Mouse (Mus musculus): ENCODE data around the gene Ints5. TPM values are rescaled to one million over a fixed set of nuclear protein-coding genes. Genes with fewer than 3 reads are reported as not detected.

Gene Ints5
- polyA plus RNA-seq, 1 experiment from 2014 or later, result 45.2 TPM

GRCm38 (mm10) chr19:8870838-8871237 is 22.0 kb upstream of the Ints5 start:
- Histone ChIP-seq H3K4me3 (peak overlapping the region; percentile 72), H3K4me1 (peaks cover 6% of the 10 kb centered on the region), H3K36me3 (peaks cover 28% of the 10 kb centered on the region), H3K27ac (peak overlapping the region; percentile 74), H3K9ac (peak overlapping the region; percentile 84), H3K4me2 (replicated peaks) (peak overlapping the region; percentile 83), H3K9me3 (replicated peaks) (no peaks in the 10 kb centered on the region), H3K27me3 (no peaks in the 10 kb centered on the region)
- 66% methylated on average over 9 of the region's 9 CpGs for WGBS
- peak; percentile 56 for ATAC-seq (ENCODE audit: low FRiP score)

GRCm38 (mm10) chr19:8871267-8872186 is 21.3 kb upstream of the Ints5 start, which contains the start of gene Ubxn1:
TSS of gene Ubxn1 (plus strand) at chr19:8871496.
- Histone ChIP-seq H3K9ac (peak within 1 kb of the TSS; percentile 84), H3K9me3 (replicated peaks) (no peaks in the 10 kb centered on the region), H3K4me3 (peak within 1 kb of the TSS; percentile 72), H3K4me2 (replicated peaks) (peak within 1 kb of the TSS; percentile 83), H3K4me1 (peaks cover 6% of the 10 kb centered on the region), H3K27ac (peak within 1 kb of the TSS; percentile 74), H3K27me3 (no peaks in the 10 kb centered on the region), H3K36me3 (peaks cover 34% of the 10 kb centered on the region)
- peak; percentile 97 for ATAC-seq (ENCODE audit: low FRiP score)
- WGBS, result 1% methylated on average over 56 of the region's 59 CpGs

DNA sequence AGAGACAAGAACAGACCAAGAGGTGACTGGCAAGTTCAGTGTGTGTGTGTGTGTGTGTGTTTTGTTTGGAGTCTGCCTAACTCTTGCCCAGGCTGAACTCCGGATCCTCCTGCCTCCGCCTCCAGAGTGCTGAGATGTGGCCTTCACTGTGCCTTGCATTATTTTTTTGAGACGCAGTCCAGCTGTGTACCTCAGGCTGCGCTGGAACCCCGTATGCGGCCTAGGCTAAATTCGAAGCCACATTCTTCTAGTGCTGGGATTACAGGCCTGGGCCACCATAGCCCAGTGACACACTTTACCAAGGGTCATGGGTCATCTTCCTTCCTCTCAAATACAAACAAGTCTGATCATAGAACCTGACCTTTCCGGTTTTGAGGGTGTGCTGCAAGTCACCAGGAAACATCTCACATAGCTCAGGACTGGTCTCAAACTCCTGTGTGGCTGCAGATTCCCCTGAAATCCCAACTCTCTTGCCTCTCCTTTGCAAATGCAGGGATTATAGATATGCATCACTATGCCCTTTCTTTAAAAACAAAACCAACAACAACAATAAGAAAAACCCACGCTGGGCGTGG is 20.5 kb upstream of the Ints5 start:
- Histone ChIP-seq H3K27ac (no peak overlapping the region), H3K4me3 (peak overlapping the region; percentile 72), H3K9me3 (replicated peaks) (no peaks in the 10 kb centered on the region), H3K4me1 (peaks cover 6% of the 10 kb centered on the region), H3K9ac (peak overlapping the region; percentile 84), H3K27me3 (no peaks in the 10 kb centered on the region), H3K4me2 (replicated peaks) (peak overlapping the region; percentile 83), H3K36me3 (peaks cover 39% of the 10 kb centered on the region)
- no peak for ATAC-seq (ENCODE audit: low FRiP score)
- 77% methylated on average over 10 of the region's 10 CpGs for WGBS

GRCm38 (mm10) chr19:8875031-8875430 is 17.8 kb upstream of the Ints5 start:
- no peak overlapping the region for H3K4me2 ChIP-seq (replicated peaks)
- H3K4me3 ChIP-seq, result no peak overlapping the region
- H3K9ac ChIP-seq, result no peak overlapping the region
- H3K36me3 ChIP-seq, result peaks cover 39% of the 10 kb centered on the region
- WGBS, result 94% methylated on average over 7 of the region's 7 CpGs
- peaks cover 14% of the 10 kb centered on the region for H3K4me1 ChIP-seq
- no peak overlapping the region for H3K27ac ChIP-seq
- no peak for ATAC-seq (ENCODE audit: low FRiP score)
- no peaks in the 10 kb centered on the region for H3K9me3 ChIP-seq (replicated peaks)
- H3K27me3 ChIP-seq, result no peaks in the 10 kb centered on the region

DNA sequence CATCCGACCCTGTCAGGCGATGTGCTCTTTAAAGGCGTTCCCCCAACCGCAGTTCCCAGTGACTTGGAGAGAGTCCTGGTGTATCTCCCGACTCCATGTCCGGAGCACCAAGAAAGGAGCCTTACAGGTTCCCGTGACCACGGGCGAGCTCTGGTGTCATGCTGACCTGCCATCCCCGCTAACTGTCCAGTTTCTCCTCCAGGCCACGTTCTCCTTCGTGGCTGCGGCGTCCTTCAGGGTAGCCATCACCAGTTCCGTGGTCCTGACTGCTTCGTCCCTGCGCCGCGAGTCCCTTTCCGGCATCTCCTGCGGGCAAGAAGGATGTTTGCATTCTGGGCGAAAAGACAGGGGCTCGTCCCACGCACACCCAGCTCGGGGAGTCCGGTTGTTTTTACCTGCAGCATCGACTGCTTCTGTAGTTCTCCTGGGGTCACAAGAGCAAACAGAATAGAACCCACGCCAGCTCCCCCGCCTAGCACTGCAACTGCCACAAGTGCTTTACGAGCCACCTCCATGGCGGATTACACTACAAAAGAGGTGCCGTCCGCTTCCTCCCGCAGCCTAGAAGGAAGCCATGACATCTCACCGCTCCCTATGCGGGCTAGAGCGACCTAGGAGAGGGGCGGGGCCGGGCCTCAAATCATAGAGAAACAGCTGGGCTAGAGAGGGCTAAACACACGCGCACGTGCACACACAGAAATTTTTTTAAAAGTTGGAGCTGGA is 12.3 kb upstream of the Ints5 start, which contains the start of gene Uqcc3:
TSS of gene Uqcc3 (minus strand) at position 613 of the 723 bp plus-strand sequence.
- H3K9me3 ChIP-seq (replicated peaks), result no peaks in the 10 kb centered on the region
- peak within 1 kb of the TSS; percentile 82 for H3K9ac ChIP-seq
- WGBS, result under 1% methylated on average over 42 of the region's 42 CpGs
- H3K27ac ChIP-seq, result peak within 1 kb of the TSS; percentile 83
- H3K27me3 ChIP-seq, result no peaks in the 10 kb centered on the region
- peak within 1 kb of the TSS; percentile 69 for H3K4me2 ChIP-seq (replicated peaks)
- H3K4me1 ChIP-seq, result peaks cover 9% of the 10 kb centered on the region
- peaks cover 14% of the 10 kb centered on the region for H3K36me3 ChIP-seq
- peak; percentile 97 for ATAC-seq (ENCODE audit: low FRiP score)
- H3K4me3 ChIP-seq, result peak within 1 kb of the TSS; percentile 70

- Histone ChIP-seq H3K36me3 (peaks cover 9% of the 10 kb centered on the region), H3K4me2 (replicated peaks) (peak overlapping the region; percentile 69), H3K4me3 (peak overlapping the region; percentile 70), H3K9ac (peak overlapping the region; percentile 82), H3K27ac (no peak overlapping the region), H3K4me1 (peaks cover 9% of the 10 kb centered on the region), H3K9me3 (replicated peaks) (no peaks in the 10 kb centered on the region), H3K27me3 (no peaks in the 10 kb centered on the region)
- WGBS, result 21% methylated on average over 3 of the region's 3 CpGs
- 0 out of 2 replicates have a peak, but pooled peaks have one; percentile 7 for ATAC-seq (ENCODE audit: low FRiP score)
Measured at GRCm38 (mm10) chr19:8881034-8881392, 11.8 kb upstream of the Ints5 start.

DNA sequence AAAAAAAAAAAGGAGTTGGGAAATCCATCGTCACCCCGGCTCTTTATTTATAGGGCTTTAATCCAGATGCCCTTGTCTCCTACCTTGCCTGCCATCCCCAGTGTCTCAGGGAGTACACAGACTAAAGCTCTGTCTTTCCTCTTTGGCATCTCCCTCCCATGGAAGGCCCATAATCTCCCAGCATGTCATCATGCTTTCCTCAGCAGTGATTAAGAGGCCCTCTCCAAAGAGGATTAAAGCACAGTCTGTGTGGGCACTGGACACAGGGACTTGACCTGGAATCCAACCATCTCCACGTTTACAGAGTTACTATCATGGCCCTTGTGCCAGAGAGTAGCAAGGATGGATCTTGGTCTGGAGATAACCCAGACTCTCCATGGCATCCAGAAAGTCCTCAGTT is 9.2 kb upstream of the Ints5 start, which contains the start of the genes Lbhd1 and Gm49403:
TSS of gene Lbhd1 (plus strand) at position 117 of the 400 bp plus-strand sequence.
TSS of gene Gm49403 (plus strand) at position 315 of the 400 bp plus-strand sequence.
- Histone ChIP-seq H3K9me3 (replicated peaks) (no peaks in the 10 kb centered on the region), H3K27ac (no peak within 1 kb of the TSS), H3K4me2 (replicated peaks) (no peak within 1 kb of the TSS), H3K4me1 (peaks cover 16% of the 10 kb centered on the region), H3K27me3 (no peaks in the 10 kb centered on the region), H3K4me3 (no peak within 1 kb of the TSS), H3K9ac (no peak within 1 kb of the TSS), H3K36me3 (no peaks in the 10 kb centered on the region)
- WGBS, result 82% methylated on average over 3 of the region's 3 CpGs
- ATAC-seq (ENCODE audit: low FRiP score), result no peak

DNA sequence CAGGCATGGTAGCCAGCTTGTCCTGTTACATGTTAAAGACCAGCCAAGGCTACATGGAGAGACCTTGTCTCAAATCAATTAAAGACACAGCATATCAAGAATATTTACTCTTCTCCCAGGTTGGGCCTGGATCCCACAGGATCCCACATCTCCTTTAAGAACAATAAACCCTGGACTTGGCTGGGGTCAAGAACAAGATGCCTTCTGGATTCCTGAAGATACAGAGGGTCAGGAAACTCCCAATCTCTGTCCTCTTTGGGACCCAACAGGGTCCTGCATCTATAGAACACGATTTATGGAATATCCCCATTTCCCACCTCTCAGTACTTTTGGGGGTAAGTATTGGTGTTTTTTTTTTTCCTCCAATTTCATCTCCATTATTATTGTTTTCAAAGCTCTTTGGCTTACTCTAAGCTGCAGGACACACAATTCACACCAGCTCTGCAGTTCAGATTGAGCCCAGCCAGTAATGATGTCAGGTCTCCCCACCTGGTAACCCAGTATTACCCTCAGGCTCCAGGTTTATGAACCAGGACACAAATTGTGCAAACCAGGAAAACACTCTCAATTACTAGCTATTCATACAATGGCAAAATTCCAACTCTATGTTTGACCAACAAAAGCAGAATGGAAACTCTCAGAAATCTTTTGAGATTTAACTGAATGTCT is 5.8 kb upstream of the Ints5 start:
- Histone ChIP-seq H3K27me3 (no peaks in the 10 kb centered on the region), H3K9me3 (replicated peaks) (no peaks in the 10 kb centered on the region), H3K9ac (no peak overlapping the region), H3K27ac (no peak overlapping the region), H3K4me2 (replicated peaks) (no peak overlapping the region), H3K4me3 (no peak overlapping the region), H3K4me1 (peaks cover 14% of the 10 kb centered on the region), H3K36me3 (peaks cover 6% of the 10 kb centered on the region; the same call in 1 of the 2 replicates)
- ATAC-seq (ENCODE audit: low FRiP score), result no peak
- 48% methylated on average over 1 of the region's 1 CpGs for WGBS

DNA sequence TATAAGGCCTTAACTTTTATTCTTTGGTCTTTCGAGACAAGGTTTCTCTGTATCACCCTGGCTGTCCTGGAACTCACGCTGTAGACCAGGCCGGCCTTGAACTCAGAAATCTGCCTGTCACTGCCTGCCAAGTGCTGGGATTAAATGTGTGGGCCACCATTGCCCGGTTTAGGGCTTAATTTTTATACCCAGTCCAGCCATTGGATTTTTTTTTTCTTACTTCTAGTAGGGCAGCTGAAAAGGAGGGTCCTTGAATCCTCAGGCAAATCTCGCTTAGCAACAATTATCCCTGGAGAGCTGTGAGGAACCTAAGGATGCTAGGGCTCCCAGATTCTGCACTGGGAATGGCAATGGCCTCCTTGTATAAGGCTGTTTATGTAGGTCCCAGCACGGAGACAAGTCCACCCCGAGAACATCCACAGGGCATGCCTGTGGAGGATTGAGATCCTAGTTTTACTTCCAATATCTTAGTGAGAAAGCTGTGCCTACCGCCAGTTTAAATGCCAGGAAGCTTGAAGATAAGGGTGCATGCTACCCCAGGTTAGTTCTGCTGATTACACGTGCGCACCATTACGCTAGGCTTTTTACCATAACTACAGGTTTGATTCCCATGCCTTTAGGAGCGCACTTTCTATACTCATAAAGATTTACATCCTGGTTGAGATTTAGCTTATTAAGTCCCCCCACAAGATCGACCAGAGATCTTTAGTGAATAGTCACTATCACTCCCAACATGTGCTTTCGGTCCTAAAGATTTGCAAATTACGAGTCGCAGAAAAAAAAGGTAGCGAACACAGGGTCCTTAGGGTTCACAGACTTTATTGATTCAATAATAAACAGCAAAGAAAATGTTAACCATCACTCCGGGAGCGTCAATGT is 5.0 kb upstream of the Ints5 start:
- H3K27ac ChIP-seq, result peak overlapping the region; percentile 35; the same call in 1 of the 2 replicates
- H3K9ac ChIP-seq, result peak overlapping the region; percentile 71
- ATAC-seq (ENCODE audit: low FRiP score), result no peak
- no peaks in the 10 kb centered on the region for H3K27me3 ChIP-seq
- 15% methylated on average over 19 of the region's 19 CpGs for WGBS
- H3K9me3 ChIP-seq (replicated peaks), result no peaks in the 10 kb centered on the region
- H3K36me3 ChIP-seq, result peaks cover 6% of the 10 kb centered on the region; the same call in 1 of the 2 replicates
- peak overlapping the region; percentile 72 for H3K4me2 ChIP-seq (replicated peaks)
- peak overlapping the region; percentile 59 for H3K4me3 ChIP-seq
- peaks cover 17% of the 10 kb centered on the region for H3K4me1 ChIP-seq

GRCm38 (mm10) chr19:8888511-8889385 is 4.1 kb upstream of the Ints5 start, which contains the start of the genes 1810009A15Rik and Gm49416:
TSS of gene 1810009A15Rik (plus strand) at chr19:8888853.
TSS of gene Gm49416 (plus strand) at chr19:8888926.
- Histone ChIP-seq H3K27ac (peak within 1 kb of the TSS; percentile 81), H3K4me2 (replicated peaks) (peak within 1 kb of the TSS; percentile 72), H3K9me3 (replicated peaks) (no peaks in the 10 kb centered on the region), H3K4me1 (peaks cover 21% of the 10 kb centered on the region), H3K36me3 (peaks cover 6% of the 10 kb centered on the region; the same call in 1 of the 2 replicates), H3K27me3 (no peaks in the 10 kb centered on the region), H3K4me3 (peak within 1 kb of the TSS; percentile 59), H3K9ac (peak within 1 kb of the TSS; percentile 71)
- under 1% methylated on average over 58 of the region's 58 CpGs for WGBS
- peak; percentile 93 for ATAC-seq (ENCODE audit: low FRiP score)

All from hindbrain, embryonic 12.5 days (tissue).